Mouse (Mus musculus) kidney, postnatal 14 days (tissue): ENCODE measurements around the gene Smim5.

Source experiments
- DNase-seq: peaks from one replicate; pipeline ENCODE4 v3.0.0; 2022; ENCODE audit warnings: mixed read lengths

Smim5 gene

GRCm38 (mm10) chr11:115898446-115898845 is 1.3 kb upstream of the Smim5 start:
- DNase-seq = no peak

- peak; percentile 38 for DNase-seq
Measured at GRCm38 (mm10) chr11:115898886-115899285, 880 bp upstream of the Smim5 start.

GRCm38 (mm10) chr11:115900561-115901337 is 983 bp downstream of the Smim5 start:
- DNase-seq = no peak

- DNase-seq = no peak
Measured at GRCm38 (mm10) chr11:115901338-115902161, 1.8 kb downstream of the Smim5 start.

- no peak for DNase-seq
Measured at GRCm38 (mm10) chr11:115902177-115902576, 2.4 kb downstream of the Smim5 start.

- DNase-seq = peak; percentile 37
Measured at GRCm38 (mm10) chr11:115902831-115903230, 3.1 kb downstream of the Smim5 start.

GRCm38 (mm10) chr11:115903384-115904230 is 3.8 kb downstream of the Smim5 start:
- peak; percentile 38 for DNase-seq

GRCm38 (mm10) chr11:115904231-115904955 is 4.6 kb downstream of the Smim5 start:
- peak; percentile 37 for DNase-seq

GRCm38 (mm10) chr11:115904956-115905790 is 5.4 kb downstream of the Smim5 start:
- DNase-seq = peak; percentile 32

- DNase-seq = peak; percentile 39
Measured at GRCm38 (mm10) chr11:115906116-115906515, 6.3 kb downstream of the Smim5 start.

GRCm38 (mm10) chr11:115906521-115906920 is 6.8 kb downstream of the Smim5 start:
- no peak for DNase-seq

GRCm38 (mm10) chr11:115911134-115911561 is 11.4 kb downstream of the Smim5 start:
- DNase-seq = no peak

- peak; percentile 73 for DNase-seq
Measured at GRCm38 (mm10) chr11:115911632-115912376, 12.0 kb downstream of the Smim5 start, which contains the start of gene Smim6. TSS of gene Smim6 (plus strand) at chr11:115912017.

- no peak for DNase-seq
Measured at GRCm38 (mm10) chr11:115916579-115916978, 16.8 kb downstream of the Smim5 start.

GRCm38 (mm10) chr11:115918637-115919036 is 18.9 kb downstream of the Smim5 start:
- no peak for DNase-seq

GRCm38 (mm10) chr11:115919073-115919472 is 19.3 kb downstream of the Smim5 start:
- DNase-seq = no peak

- DNase-seq = peak; percentile 70
Measured at GRCm38 (mm10) chr11:115920110-115920818, 20.5 kb downstream of the Smim5 start.

GRCm38 (mm10) chr11:115921986-115922385 is 22.2 kb downstream of the Smim5 start:
- DNase-seq = no peak

GRCm38 (mm10) chr11:115929031-115929430 is 29.3 kb downstream of the Smim5 start:
- DNase-seq = no peak

GRCm38 (mm10) chr11:115929818-115930217 is 30.1 kb downstream of the Smim5 start:
- no peak for DNase-seq
